Mouse (Mus musculus) cerebellum, adult 11 months (tissue): ENCODE results near the gene Tbl1xr1.

Experiments used
- DNase-seq: peaks from one replicate; pipeline ENCODE4 v3.0.0; 2022

Gene Tbl1xr1

DNA sequence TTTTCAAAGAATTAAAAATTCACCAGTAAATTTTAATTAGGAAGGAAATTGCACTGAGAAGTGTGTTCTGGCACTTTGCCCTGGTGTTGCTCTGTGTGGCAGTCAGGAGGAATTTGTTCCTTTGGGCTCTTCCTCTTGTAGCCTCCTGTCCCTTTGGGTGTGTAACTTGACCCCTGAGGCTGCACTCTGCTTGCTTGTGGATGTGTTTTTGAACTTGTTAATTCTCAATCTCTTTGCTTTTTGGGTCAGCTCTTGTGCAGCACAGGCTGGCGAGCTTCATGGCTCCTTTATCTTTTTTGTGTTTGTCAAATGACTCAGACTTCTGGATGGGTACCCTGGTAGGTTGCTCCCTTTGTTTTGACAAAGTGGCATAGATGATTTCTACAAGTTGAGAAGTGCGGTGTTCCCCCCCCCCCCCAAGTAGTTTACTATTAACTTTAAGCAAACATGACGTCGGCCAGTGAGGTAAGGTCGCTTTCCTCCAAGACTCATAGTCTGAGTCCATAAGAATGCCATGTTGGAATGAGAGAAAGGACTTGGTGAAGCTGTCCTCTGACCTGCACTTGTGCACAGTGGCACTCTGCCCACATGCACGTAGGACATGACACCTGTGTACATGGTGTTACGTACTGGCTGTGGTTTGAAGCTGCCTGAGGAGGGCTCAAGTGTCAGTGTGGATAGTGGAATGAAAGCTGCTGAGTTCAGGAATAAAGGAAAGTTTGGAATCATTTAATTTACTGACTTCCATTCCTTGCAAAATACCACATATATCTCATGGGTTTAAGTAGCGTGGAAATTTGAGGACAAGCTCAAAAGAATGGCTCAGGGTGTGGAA is 14.2 kb downstream of the Tbl1xr1 start:
- DNase-seq = no peak

DNA sequence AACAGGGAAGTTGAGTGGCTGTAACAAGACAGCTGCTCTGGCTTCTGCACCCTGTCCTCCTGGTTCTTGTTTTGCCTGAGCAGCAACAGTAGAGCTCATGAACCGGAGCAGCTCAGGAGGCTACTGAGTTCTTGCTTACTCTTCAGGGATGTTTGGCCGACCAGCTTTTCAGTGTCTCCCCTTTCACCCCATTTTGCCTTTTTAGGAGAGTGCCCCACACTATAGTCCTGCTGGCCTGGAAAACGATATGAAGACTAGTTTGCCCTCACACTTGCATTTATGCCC is 14.8 kb downstream of the Tbl1xr1 start:
- no peak for DNase-seq

DNA sequence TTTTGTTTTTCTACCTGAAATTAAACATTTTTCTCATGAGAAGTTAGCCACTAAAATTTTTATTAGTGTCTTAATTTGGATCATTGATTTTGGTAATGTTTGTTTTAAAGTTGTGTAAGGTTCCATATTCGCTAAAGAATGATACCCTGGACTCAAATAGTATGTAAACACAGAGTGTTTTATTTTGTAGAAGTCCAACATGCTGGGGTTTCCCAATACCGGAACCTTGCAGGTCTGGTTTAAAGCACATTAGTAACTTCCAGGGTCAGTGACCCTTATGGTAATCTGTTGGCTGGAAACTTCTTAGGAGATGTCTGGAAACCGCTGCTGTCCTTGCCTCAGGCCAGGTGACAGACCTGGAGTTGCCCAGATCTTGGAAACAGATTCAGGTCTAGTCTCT is 15.2 kb downstream of the Tbl1xr1 start:
- DNase-seq = no peak

DNA sequence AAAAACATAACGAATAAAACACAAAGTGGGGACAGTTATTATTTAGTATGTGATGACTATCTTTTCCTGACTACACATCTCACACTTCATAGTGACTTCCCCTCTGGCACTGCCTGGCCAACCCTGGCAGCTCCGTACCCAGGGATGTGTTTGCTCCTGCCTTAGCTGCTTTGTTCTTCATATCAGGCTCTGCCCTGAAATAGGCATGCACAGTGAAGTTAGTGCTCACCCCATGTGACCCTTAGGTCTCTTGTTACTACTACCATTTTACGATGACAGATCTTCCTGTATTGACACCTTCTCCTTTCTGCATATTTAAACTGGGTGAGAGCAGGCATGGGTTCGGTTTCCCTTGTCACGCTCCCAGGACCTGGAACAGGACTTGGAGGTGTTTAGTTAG is 16.3 kb downstream of the Tbl1xr1 start:
- DNase-seq = no peak

DNA sequence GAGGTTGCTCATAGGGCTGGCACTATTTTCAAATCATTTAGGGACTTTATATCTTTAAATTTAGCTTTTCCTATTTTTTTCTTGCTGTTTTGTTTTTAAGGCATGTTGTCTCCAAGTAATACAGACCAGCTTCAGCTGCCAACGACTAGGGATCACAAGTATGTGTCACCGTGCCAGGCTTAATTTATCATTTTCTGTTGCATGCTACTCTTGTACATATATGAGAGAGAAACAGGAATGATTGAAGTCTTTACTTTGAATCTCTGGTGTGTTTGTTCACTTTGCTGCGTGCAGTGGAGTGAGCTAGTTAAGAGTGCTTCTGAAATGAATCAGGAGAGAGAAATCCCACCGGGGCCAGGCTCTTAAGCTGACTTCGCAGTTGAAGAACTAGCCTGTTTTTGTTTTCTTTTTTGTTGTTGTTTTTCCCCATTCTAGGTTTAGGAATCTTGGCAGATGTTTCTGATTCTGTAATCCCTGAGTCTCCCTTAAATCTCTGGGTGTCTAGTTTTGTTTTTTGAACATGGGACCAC is 27.6 kb downstream of the Tbl1xr1 start:
- DNase-seq = no peak

DNA sequence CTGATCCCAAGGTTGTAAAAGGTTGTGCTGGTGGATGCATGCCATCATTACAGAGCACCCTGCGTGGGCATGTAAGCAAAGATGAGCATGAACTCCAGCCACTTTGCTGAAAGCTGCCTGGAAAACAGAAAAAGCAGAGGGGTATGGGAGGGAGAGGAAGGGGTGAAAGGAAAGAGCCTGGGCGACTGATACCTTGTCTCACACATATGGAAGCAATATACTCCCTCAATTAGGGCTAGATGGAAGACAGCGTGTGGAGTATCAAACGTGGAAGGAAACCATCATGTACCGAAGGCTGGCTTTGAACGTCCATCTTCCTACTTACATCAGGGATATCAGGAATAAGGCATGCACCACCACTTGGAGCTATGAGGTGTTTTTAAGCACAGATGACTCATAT is 29.0 kb downstream of the Tbl1xr1 start:
- no peak for DNase-seq

DNA sequence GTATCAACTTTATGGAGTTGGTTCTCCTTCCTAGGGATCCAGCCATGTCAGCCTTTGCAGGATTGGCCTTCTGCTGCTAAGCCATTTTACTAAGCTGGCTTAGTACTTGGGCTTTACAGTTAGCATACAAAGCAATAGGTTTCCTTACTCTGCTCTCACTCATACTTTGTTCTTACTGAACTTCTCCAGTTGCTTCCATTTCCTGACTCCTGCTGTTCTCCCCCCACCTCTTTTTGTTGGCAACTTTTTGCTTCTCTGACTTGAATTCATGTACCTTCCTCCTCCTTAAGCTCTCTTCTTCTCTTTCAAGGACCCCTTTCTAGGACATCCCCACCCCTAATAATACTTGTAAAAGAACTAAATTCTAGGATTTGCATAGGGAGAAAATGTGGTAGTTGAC is 31.6 kb downstream of the Tbl1xr1 start:
- no peak for DNase-seq

DNA sequence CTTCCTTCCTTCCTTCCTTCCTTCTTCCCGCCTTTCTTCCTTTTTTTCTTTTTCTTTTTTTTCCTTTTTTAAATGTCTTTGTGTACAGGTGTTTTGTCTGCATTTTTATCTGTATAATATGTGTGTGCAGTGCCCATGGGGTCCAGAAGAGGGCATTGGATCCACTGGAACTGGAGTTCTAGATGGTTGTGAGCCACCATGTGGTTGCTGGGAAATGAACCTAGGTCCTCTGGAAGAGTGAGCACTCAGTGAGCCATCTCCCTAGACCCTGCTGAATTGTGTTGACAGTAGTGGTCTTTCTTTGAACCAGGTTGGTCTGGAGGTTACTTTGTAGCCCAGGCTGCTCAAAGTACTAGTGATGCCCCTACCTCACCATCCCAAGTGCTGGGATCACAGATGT is 33.2 kb downstream of the Tbl1xr1 start:
- DNase-seq = no peak

DNA sequence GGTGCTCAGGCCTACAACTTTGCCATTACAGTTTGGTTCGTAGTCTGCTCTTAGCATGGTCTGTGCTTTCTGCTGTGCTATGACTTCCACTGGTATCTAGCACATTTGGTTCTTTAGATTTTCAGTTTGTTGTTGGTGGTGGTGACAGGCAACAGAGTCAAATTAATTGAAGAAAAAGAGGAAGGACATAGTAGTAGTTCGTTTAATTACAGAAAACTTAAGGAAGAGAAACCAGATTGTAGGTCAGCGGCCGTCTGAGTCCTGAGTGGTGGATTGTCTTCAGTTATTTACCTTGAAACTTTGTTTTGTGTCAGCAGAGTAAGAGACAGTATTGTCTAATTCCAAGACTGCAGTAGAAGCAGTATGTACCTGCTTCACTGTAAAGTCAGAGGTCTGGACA is 37.3 kb downstream of the Tbl1xr1 start:
- no peak for DNase-seq

DNA sequence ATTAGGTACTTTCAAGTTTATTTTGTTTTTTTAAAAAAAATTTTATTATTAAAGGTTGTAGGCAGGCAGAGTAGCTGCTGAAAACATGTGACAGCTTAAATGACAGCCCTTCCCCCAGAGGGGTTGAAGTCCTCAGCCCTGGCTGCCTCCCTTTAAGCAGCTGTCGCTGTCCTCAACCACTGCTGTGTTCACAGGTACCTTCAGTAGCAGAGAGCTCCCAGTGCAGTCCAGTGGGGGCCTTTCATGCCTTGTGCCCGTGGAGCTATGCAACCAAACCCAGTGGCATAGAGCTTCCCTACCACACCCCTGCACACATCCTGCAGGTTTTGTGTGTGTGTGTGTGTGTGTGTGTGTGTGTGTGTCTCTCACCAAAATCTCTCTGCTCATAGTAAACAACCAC is 38.8 kb downstream of the Tbl1xr1 start:
- DNase-seq = no peak

DNA sequence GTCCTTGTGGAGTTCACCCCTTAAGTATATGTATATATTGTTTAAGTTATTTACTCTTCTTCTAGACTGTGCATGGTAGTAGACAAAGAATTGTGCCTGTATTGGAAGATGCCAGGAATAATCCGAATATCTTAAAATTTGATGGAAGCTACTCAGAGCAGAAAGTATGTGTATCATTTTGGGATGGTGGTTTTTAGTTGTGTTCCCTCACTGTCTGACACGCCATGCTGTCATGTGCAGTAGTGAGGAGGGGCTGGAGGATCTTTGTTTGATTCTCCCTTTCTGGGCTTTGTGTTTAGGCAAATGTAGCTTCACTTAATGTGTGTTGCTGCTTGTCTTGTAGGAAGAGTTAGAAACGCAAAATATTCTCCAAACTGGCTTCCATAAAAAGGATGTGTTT is 39.2 kb downstream of the Tbl1xr1 start:
- no peak for DNase-seq

DNA sequence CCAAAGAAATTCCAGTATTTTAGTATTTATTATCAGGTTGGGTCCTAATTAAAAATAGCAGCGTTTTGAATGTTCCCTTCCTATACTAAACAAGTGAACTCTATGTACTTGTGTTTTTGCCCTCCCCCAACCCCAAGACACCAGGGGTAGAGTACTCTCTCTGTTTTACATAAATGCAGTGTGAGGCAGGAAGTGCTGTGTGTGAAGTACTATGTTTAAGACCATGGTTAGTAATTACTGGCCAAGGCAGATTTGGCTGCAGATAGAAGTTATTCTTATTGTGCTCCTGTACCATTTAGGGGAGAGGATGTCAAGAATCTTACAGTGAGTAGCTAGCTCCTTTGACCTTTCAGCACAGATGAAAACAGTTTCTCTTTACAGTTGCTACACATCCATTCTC is 39.7 kb downstream of the Tbl1xr1 start:
- no peak for DNase-seq

DNA sequence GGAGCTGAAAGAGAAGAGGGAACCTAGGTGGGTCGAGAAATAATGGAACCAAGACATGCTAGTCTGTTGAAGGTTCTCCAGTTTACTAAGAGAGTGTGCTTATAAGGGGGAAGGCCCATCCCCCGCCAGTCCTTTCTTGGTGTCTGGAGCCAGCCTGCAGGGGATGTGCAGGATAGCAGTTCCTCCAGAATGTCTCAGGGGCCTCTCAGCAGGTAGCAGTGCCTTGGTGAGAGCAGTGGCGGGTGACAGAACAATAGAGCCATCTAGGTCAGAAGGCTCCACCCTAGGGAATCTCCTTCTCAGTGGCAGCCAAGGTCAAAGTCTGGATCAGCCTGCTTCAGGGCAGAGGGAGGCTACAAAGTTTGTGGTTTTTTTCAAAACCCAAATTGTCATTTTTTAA is 45.3 kb downstream of the Tbl1xr1 start:
- no peak for DNase-seq

DNA sequence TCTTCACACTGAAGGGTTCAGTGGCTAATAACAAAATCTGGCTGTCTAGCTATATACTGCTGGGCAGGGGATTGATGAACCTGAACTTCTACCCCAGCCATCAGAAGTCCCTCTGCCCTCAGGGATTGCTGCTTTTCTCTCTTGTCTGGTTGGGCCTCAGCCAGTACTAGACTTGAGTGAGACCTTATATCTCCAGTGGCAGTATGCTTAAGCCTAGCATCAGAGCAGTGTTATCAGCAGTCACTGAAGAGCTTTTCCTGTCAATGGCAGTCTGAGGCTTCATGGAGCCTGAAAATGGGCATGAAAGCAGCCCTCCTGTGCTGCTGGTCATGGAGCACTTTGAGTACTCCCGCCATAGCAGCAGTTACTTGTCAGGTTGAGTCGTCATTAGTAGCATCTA is 46.7 kb downstream of the Tbl1xr1 start:
- no peak for DNase-seq

DNA sequence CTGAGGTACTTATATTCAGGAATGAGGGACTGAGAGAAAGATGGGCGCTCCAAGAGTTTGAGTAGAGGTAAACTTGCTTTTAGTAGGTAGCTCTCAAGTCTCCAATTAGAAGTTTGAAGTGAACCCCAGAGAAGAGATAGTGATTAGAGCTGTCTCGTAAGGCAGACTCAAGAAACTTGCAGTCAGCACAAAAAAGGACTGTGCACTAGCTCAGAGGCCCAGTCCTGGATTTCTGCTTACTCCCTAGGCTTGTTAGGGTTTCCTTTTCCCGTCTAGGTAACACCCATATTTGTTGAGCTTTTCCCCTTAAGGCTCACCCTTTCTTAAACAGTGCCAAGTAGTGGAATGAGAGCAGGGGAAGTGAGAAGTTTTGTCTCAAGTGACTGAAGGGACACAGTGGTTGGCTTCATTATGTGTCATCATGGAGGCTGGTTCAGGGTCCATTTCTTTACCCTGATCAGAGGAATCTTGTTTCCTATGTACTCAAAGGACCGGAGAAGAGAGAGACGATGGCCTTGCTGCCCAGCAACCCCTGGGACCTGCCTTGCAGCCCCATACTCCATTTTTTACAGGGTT is 49.9 kb downstream of the Tbl1xr1 start:
- DNase-seq = no peak

DNA sequence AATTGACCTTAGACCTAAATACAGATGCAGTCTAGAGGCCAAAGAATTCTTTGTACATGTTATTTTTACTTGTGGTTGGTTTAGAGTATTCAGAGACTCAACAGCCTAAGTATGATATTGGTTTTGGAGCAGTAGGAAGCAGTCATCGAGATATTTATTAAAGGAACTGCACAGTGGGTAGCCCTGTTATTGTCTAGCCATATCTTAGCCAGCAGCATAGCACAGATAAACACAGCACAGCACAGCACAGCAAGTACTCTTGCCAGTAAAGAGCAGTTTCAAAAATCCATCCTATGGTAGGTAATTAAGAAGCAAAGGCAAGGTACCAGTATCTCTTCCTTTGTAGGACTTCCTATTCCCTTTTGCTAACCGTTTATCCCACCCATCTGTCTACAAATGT is 54.8 kb downstream of the Tbl1xr1 start:
- DNase-seq = no peak

DNA sequence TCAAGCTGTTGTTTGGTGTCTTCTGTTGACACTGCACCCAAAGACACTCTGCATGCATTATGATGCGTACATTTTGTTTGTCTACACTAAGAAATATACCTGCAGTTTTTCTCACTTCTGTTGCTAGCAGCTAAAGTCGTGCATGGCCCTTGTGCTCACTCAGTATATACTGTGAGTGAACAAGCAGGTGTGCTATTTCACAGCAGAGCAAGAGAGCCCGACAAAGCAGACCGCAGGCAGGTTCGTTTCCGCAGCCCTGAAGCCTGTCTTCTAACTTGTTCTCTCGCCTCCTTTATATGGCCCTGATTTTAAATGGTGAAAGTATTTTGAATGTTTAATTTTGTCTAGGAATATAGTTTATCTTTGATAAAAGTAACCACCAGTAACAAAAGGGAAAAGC is 57.2 kb downstream of the Tbl1xr1 start:
- no peak for DNase-seq

DNA sequence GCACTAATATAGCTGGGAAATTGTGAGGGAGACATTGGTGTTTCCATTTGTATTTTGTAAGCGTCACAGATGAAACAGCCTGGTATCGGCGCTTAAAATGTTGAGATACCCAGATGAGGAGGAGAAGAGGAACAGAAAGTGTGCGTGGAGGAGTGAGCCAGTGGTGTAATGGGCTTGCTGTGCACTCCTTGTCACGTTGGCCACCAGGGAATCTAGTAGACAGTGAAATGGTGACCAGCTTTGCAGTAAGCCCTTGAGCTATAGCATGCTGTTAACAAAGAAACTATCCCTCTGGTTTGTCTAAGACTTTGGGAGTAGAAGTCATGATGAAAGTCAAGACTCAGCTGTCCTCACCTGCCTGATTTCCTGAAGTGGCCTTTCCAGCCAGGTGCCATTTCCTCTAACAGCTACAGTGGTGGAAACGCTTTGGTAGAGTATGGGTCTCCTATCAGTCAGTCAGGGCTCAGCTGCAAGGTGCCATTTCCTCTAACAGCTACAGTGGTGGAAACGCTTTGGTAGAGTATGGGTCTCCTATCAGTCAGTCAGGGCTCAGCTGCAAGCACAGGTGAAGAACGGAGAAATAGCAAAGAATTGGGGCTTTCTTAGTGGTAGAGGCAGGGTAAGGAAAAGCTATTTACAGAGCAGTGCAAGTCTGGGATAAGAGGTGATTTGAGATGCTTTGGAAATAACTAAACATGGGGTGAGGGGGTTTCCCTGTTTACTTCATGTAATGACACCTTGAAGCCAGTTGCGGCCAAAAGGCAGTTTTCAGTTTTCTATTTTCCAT is 61.5 kb downstream of the Tbl1xr1 start:
- DNase-seq = no peak

DNA sequence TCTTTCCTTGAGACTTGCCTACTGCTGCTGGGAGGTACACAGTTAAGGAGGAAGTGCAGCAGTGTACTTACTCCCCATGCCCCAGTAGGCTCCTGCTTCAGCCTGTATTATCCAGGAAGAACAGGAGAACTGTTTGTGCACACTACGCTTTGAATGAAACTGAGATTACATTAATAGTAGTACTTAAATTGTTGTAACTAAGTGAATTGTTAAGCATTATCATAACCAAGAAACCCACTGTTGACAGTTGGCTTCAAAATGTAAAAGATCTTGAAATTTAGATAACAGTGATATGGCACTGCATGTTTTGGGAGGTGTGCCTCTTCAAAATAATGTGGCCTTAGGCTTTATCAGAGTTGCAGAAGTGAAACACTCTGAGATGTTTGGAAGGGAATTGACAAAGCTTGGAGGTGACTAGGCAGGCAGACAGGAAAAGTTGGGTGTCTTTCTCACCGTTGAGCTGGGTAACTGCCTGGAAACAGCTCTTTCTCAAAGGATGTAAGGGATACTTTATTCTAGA is 62.2 kb downstream of the Tbl1xr1 start:
- no peak for DNase-seq

DNA sequence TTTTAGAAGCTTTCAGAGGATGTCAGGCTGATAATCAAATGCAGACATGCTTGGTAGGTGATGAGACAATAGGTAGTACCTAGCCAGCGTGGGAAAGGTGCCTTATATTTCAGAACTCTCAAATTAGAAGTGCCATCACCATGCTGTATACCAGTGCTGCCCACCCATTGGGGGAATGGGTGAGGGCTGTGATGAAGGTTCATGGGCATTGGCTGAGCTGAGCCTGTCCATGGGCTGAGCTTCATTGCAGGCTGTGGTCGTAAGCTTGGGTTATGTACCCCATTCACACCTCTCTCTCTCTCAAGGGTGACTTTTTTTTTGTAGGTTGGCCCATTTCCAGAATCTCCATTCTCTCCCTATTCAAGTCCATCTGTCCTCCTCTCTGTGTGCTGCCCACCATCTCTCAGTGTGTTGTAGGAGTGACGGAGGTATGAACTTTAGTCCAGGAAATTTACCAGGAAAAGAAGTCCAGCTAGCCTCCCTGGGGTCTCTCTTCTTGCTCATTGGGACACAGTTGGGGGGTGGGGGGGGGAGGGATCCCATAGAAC is 63.7 kb downstream of the Tbl1xr1 start:
- DNase-seq = no peak

DNA sequence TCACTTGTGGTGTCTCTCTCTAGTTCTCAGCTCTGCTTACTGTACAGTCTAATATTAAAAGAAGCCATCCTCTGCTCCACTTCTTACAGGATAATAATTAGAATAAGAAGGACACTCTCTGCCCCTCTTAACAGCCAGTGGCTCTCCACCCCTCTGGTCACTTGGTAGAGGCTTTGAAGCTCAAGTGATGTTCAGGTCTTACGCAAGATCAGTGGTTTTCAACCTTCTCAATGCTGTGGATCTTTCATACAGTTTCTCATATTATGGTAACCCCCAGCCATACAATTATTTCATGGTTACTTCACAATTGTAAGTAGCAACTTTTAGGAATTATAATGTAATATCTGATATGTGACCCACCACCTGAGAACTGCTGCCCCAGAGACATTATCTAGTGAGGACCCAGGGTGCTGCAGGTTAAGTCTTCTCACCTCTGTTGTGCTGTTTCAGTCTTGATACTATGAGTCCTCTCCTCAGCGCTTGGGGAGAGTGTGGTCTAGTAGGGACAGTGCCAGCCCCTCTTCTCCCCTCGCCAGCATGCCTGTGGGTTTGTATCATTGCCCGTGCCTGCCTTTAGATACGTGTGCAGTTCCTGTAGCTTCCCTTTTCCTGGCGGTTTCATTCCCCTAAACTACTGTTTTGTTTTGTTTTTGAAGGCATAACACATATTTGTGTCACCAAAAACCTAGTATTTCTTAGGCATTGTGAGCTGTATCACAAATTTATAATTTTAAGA is 65.7 kb downstream of the Tbl1xr1 start:
- DNase-seq = no peak

DNA sequence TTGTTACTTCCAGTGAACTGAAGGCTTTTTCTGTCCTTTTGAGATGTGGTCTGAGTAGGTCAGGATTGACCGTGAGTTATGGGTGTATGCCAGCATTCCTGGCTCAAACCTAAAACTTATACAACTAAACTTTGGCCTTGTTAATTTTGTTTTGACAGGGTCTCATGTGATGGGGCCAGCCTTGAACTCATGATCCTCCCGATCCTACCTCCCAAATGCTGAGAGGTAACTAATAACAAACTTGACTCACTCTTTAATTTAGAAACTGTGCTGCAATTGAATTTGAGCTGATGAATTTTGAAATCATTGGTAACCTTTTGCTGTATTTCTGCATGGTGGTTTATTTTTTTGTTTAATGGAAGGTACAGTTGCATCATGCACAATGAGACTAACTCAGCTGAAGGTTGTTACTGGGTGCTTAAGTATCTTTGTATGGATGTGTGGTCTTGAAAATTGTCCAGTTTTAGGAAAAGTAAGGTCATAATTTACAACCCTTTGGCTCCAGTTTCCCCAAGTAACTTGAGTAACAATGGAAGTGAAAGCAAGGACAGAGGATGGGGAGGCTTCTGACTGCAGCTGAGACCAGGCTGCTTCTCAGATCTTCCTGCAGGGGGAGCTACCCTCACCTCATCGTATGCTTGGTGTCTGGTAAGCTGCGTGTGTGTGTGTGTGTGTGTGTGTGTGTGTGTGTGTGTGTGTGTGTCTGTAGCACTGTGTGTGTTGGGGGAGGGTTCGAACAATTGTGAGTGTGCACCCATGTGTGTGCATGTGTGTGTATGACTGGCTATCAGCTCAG is 66.6 kb downstream of the Tbl1xr1 start:
- DNase-seq = no peak
